Mouse (Mus musculus): ENCODE data around the gene Pla2g2e. TPM values are rescaled to one million over a fixed set of nuclear protein-coding genes. Genes with fewer than 3 reads are reported as not detected.
"Not testable (repeated sequence)": the region's sequence is repeated elsewhere in the genome, so short reads cannot be mapped to it uniquely, and the experiment has no call there.

The Pla2g2e gene
- polyA plus RNA-seq, 1 experiment from 2014 or later, result not detected

DNA sequence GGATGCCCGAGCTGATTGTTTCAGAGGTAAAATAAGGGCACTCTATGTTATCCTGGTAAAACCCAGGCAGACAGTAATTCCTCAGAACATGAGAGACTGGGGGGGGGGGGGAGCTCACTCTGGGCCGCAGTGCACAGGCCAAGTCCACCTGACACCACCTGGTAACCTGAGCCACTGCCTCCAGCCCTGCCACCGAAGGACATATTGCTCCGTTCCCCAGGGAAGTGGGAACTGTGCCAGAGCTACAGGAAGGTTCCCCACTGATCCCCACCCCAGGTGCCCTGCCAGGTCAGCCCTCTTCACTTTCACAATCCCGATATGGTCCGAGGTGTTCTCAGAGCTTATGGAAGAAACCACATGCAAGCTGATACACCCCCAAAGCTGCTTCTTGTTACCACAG is 14.9 kb downstream of the Pla2g2e start:
- Histone ChIP-seq H3K36me3 (ENCODE audit: control insufficient read depth, insufficient read depth) (peaks cover 3% of the 10 kb centered on the region; the same call in 1 of the 2 replicates), H3K27ac (ENCODE audit: low read length) (no peak overlapping the region), H3K4me1 (ENCODE audit: control insufficient read depth, low read depth, low read length) (no peaks in the 10 kb centered on the region), H3K9me3 (replicated peaks; ENCODE audit: control insufficient read depth, low read length) (no peaks in the 10 kb centered on the region), H3K4me3 (ENCODE audit: low read depth, low read length) (no peak overlapping the region), H3K4me2 (ENCODE audit: low read depth, low read length) (no peak overlapping the region), H3K27me3 (ENCODE audit: control insufficient read depth, insufficient read depth, low read depth, low read length) (no peaks in the 10 kb centered on the region), H3K9ac (ENCODE audit: low read depth, low read length) (no peak overlapping the region)
- 72% methylated on average over 6 of the region's 6 CpGs for WGBS (ENCODE audit: insufficient replicate concordance)
- ATAC-seq (ENCODE audit: low read depth), result no peak

DNA sequence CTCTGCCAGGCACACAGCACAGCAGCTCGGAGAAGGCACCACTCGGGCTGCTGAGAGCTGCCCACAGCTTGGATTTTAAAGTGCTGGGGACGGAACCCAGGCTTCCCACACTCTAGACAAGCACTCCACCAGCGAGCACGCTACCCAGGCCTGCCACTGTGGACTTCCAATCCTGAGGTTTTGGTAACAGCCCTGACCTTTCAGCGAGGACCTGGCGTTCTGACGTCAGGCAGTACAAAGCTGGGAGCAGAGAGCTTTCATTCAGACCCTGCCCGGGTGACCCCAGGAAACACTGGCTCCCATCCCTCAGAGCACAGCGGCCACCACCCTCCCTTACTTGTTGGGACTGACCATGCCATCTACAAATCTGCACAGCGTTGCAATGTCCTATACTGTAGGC is 16.0 kb downstream of the Pla2g2e start:
- H3K9me3 ChIP-seq (replicated peaks; ENCODE audit: control insufficient read depth, low read length); ATAC-seq (ENCODE audit: low read depth); H3K9ac ChIP-seq (ENCODE audit: low read depth, low read length); H3K36me3 ChIP-seq (ENCODE audit: control insufficient read depth, insufficient read depth); H3K4me3 ChIP-seq (ENCODE audit: low read depth, low read length); H3K4me1 ChIP-seq (ENCODE audit: control insufficient read depth, low read depth, low read length); H3K27ac ChIP-seq (ENCODE audit: low read length); H3K4me2 ChIP-seq (ENCODE audit: low read depth, low read length); H3K27me3 ChIP-seq (ENCODE audit: control insufficient read depth, insufficient read depth, low read depth, low read length): not testable (repeated sequence)
- WGBS (ENCODE audit: insufficient replicate concordance), result 79% methylated on average over 11 of the region's 11 CpGs

DNA sequence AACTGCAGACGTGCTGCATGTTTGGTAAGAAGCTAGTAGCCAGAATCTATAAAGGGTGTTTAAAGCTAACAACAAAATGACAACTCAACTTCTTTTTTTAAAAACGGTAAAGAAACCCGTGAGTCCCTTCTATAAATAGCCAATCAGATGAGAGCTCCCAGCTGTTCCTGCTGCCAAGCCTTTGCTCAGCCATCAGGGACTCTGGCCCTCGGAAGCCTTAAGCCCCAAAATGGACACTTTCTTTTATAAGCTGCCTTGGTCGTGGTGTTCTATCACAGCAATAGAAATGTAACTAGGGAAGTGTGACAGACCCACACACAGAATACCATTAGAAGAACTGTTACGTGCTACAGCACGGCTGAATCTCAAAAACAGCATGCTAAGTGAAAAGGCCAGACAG is 21.6 kb downstream of the Pla2g2e start:
- H3K36me3 ChIP-seq (ENCODE audit: control insufficient read depth, insufficient read depth), result peaks cover 3% of the 10 kb centered on the region; the same call in 1 of the 2 replicates

GRCm38 (mm10) chr4:138905624-138906337 is 28.0 kb downstream of the Pla2g2e start:
- Histone ChIP-seq H3K9me3 (replicated peaks; ENCODE audit: control insufficient read depth, low read length) (no peaks in the 10 kb centered on the region), H3K4me3 (ENCODE audit: low read depth, low read length) (no peak overlapping the region), H3K9ac (ENCODE audit: low read depth, low read length) (no peak overlapping the region), H3K36me3 (ENCODE audit: control insufficient read depth, insufficient read depth) (no peaks in the 10 kb centered on the region), H3K27me3 (ENCODE audit: control insufficient read depth, insufficient read depth, low read depth, low read length) (no peaks in the 10 kb centered on the region), H3K4me1 (ENCODE audit: control insufficient read depth, low read depth, low read length) (no peaks in the 10 kb centered on the region), H3K27ac (ENCODE audit: low read length) (no peak overlapping the region), H3K4me2 (ENCODE audit: low read depth, low read length) (no peak overlapping the region)
- ATAC-seq (ENCODE audit: low read depth), result no peak
- WGBS (ENCODE audit: insufficient replicate concordance), result 82% methylated on average over 18 of the region's 18 CpGs

More for the DNA sequence above, 21.6 kb downstream of the Pla2g2e start:
- no peak for ATAC-seq (ENCODE audit: low read depth)
- Histone ChIP-seq H3K27ac (ENCODE audit: low read length) (no peak overlapping the region), H3K9ac (ENCODE audit: low read depth, low read length) (no peak overlapping the region), H3K4me3 (ENCODE audit: low read depth, low read length) (no peak overlapping the region), H3K4me1 (ENCODE audit: control insufficient read depth, low read depth, low read length) (no peaks in the 10 kb centered on the region), H3K27me3 (ENCODE audit: control insufficient read depth, insufficient read depth, low read depth, low read length) (no peaks in the 10 kb centered on the region), H3K4me2 (ENCODE audit: low read depth, low read length) (no peak overlapping the region), H3K9me3 (replicated peaks; ENCODE audit: control insufficient read depth, low read length) (no peaks in the 10 kb centered on the region)
- WGBS (ENCODE audit: insufficient replicate concordance), result 69% methylated on average over 7 of the region's 7 CpGs

DNA sequence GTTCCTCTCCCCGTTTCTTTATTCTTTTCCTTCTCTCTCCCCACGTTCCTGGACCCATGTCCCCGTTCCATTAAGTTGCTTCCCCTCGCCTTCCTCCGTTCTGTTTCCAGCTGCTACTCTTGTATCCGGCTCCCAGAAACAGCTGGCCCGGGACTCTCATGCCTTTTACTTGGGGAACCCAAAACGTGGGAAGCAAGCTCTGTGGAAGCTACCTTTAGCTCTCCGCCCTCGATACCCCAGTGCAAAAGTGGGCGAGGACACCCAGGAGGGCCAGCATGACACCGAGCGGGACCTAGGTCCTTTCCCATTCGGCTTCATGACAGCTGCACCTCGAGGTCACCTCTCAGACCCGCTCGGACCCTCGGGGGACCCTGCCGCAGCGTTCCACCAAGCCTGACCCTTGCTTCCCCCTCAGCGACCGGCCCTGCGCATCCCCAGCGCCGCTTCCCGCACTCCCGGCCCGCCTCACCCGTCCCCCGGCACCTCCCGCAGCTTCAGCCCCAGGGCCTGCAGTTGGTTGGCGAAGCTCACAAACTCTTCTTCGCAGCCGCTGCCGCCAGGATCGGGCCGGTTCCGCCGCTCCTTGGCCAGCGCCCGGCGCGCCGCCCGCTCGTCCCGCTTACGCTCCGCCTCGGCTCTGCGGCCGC is 35.5 kb downstream of the Pla2g2e start:
- under 1% methylated on average over 51 of the region's 52 CpGs for WGBS (ENCODE audit: insufficient replicate concordance)
- peak; percentile 28 for ATAC-seq (ENCODE audit: low read depth)
- Histone ChIP-seq H3K4me2 (ENCODE audit: low read depth, low read length) (peak overlapping the region; percentile 97), H3K4me1 (ENCODE audit: control insufficient read depth, low read depth, low read length) (peaks cover 6% of the 10 kb centered on the region), H3K9me3 (replicated peaks; ENCODE audit: control insufficient read depth, low read length) (no peaks in the 10 kb centered on the region; the same call in 1 of the 2 replicates), H3K27ac (ENCODE audit: low read length) (no peak overlapping the region), H3K27me3 (ENCODE audit: control insufficient read depth, insufficient read depth, low read depth, low read length) (no peaks in the 10 kb centered on the region), H3K9ac (ENCODE audit: low read depth, low read length) (peak overlapping the region; percentile 80), H3K4me3 (ENCODE audit: low read depth, low read length) (peak overlapping the region; percentile 79), H3K36me3 (ENCODE audit: control insufficient read depth, insufficient read depth) (no peaks in the 10 kb centered on the region)

DNA sequence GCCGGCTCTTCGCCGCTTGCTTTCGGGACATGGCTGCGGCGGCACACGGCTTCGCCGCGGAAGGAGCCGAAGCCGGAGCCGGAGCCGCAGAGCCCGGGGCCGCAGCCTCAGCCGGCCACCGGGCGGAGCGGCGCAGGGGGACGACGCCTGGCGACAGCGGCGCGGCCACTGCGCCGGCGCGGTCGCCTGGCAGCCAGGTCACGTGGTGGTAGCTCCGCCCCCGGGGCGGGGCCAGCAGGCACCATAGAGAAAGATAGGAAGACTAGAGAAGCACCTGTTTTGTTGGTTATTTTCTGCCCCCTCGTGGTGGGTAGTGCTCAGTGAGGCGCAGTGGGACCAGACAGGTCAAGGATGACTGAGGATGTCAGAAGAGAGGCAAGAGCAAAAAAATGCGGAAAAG is 36.1 kb downstream of the Pla2g2e start, which contains the start of gene Otud3:
TSS of gene Otud3 (minus strand) at position 149 of the 400 bp plus-strand sequence.
- WGBS (ENCODE audit: insufficient replicate concordance), result under 1% methylated on average over 39 of the region's 39 CpGs
- Histone ChIP-seq H3K9ac (ENCODE audit: low read depth, low read length) (peak within 1 kb of the TSS; percentile 80), H3K27ac (ENCODE audit: low read length) (no peak within 1 kb of the TSS)

GRCm38 (mm10) chr4:138917282-138917681 is 39.5 kb downstream of the Pla2g2e start:
- no peak overlapping the region for H3K4me2 ChIP-seq (ENCODE audit: low read depth, low read length)
- no peak overlapping the region for H3K4me3 ChIP-seq (ENCODE audit: low read depth, low read length)
- no peaks in the 10 kb centered on the region for H3K36me3 ChIP-seq (ENCODE audit: control insufficient read depth, insufficient read depth)
- H3K4me1 ChIP-seq (ENCODE audit: control insufficient read depth, low read depth, low read length), result peaks cover 6% of the 10 kb centered on the region
- WGBS (ENCODE audit: insufficient replicate concordance), result 61% methylated on average over 9 of the region's 9 CpGs
- no peak overlapping the region for H3K27ac ChIP-seq (ENCODE audit: low read length)
- H3K9ac ChIP-seq (ENCODE audit: low read depth, low read length), result no peak overlapping the region
- no peaks in the 10 kb centered on the region; the same call in 1 of the 2 replicates for H3K9me3 ChIP-seq (replicated peaks; ENCODE audit: control insufficient read depth, low read length)
- no peaks in the 10 kb centered on the region for H3K27me3 ChIP-seq (ENCODE audit: control insufficient read depth, insufficient read depth, low read depth, low read length)
- ATAC-seq (ENCODE audit: low read depth), result no peak

More for the DNA sequence above, 36.1 kb downstream of the Pla2g2e start, which contains the start of gene Otud3:
- H3K9me3 ChIP-seq (replicated peaks; ENCODE audit: control insufficient read depth, low read length), result no peaks in the 10 kb centered on the region; the same call in 1 of the 2 replicates
- H3K4me3 ChIP-seq (ENCODE audit: low read depth, low read length), result peak within 1 kb of the TSS; percentile 79
- peak; percentile 90 for ATAC-seq (ENCODE audit: low read depth)
- peaks cover 6% of the 10 kb centered on the region for H3K4me1 ChIP-seq (ENCODE audit: control insufficient read depth, low read depth, low read length)
- peak within 1 kb of the TSS; percentile 97 for H3K4me2 ChIP-seq (ENCODE audit: low read depth, low read length)
- no peaks in the 10 kb centered on the region for H3K27me3 ChIP-seq (ENCODE audit: control insufficient read depth, insufficient read depth, low read depth, low read length)
- H3K36me3 ChIP-seq (ENCODE audit: control insufficient read depth, insufficient read depth), result no peaks in the 10 kb centered on the region

GRCm38 (mm10) chr4:138921254-138922130 is 43.8 kb downstream of the Pla2g2e start:
- no peak overlapping the region for H3K9ac ChIP-seq (ENCODE audit: low read depth, low read length)
- no peak overlapping the region for H3K4me2 ChIP-seq (ENCODE audit: low read depth, low read length)
- H3K27me3 ChIP-seq (ENCODE audit: control insufficient read depth, insufficient read depth, low read depth, low read length), result no peaks in the 10 kb centered on the region
- H3K4me1 ChIP-seq (ENCODE audit: control insufficient read depth, low read depth, low read length), result no peaks in the 10 kb centered on the region; the same call in 1 of the 2 replicates
- H3K27ac ChIP-seq (ENCODE audit: low read length), result no peak overlapping the region
- H3K36me3 ChIP-seq (ENCODE audit: control insufficient read depth, insufficient read depth), result no peaks in the 10 kb centered on the region
- no peak overlapping the region for H3K4me3 ChIP-seq (ENCODE audit: low read depth, low read length)
- no peaks in the 10 kb centered on the region; the same call in 1 of the 2 replicates for H3K9me3 ChIP-seq (replicated peaks; ENCODE audit: control insufficient read depth, low read length)
- 39% methylated on average over 20 of the region's 20 CpGs for WGBS (ENCODE audit: insufficient replicate concordance)
- no peak for ATAC-seq (ENCODE audit: low read depth)

Measured in liver, embryonic 16.5 days (tissue).